In genomic region chr19:36721139-36721538, GRCm38 (mm10) we compare ENCODE assay signal across 20 mouse cellular contexts. TPM values are rescaled to one million over a fixed set of nuclear protein-coding genes. Genes with fewer than 3 reads are reported as not detected.
DNase-seq lines count a peak whose midpoint lies in the region; ATAC-seq and TF ChIP-seq lines count a peak whose summit lies in the region.
"Had no signal": no experiment of that assay in that cellular context is flagged by ENCODE, and none has a peak within 500 bp of the region (broad histone marks: within the 10 kb centered on the region; RNA-seq: fewer than 3 reads in every experiment).

No protein-coding gene starts in this region.

- ATAC-seq in hindbrain, embryonic 16.5 days: 0 out of 2 replicates have a peak, but pooled peaks have one; percentile 6
- no peak for ATAC-seq in hindbrain, embryonic 12.5 days (ENCODE audit: low FRiP score)
- 0 out of 2 replicates have a peak, but pooled peaks have one; percentile 13 for ATAC-seq in lung, embryonic 16.5 days (ENCODE audit: low read depth)
- ATAC-seq: CD4-positive, CD25-positive, alpha-beta regulatory T cell, adult 4 months; forebrain, embryonic 14.5 days had no signal

- no peak overlapping the region for H3K9ac ChIP-seq in hindbrain, embryonic 16.5 days (ENCODE audit: low read depth, low read length)
- H3K9ac ChIP-seq in hindbrain, embryonic 12.5 days: no peak overlapping the region
- H3K9ac ChIP-seq in lung, embryonic 16.5 days (ENCODE audit: low read length): no peak overlapping the region
- H3K9ac ChIP-seq: heart, embryonic 13.5 days had no signal

- no peak for TF ChIP-seq CTCF in lung, adult 2 months (IDR thresholded peaks at IDR 0.05; ENCODE audit: insufficient read depth, low read length)
- TF ChIP-seq CTCF in testis, adult 2 months (IDR thresholded peaks at IDR 0.05; ENCODE audit: control insufficient read depth, insufficient read depth, insufficient replicate concordance, low read depth, low read length): no peak

- DNase-seq in lung, adult 2 months: no peak
- no peak for DNase-seq in testis, postnatal 10 days (ENCODE audit: low spot score)
- DNase-seq in telencephalon, adult 2 months (ENCODE audit: low read depth, low spot score): peak; percentile 18
- no peak for DNase-seq in cerebellum, postnatal 4 days (ENCODE audit: low spot score in 2 of 2)
- DNase-seq: adrenal gland, adult 8-10 months; B cell, adult 2 months; cerebellum, adult 11-12 months; cerebellum, adult 9-10 months; cerebellum, postnatal 25 days; gastrocnemius, postnatal 14 days; heart, postnatal 36 days had no signal

- TF ChIP-seq POLR2A in lung, adult 2 months (IDR thresholded peaks at IDR 0.05; ENCODE audit: borderline replicate concordance, extremely low read depth, low read depth, low read length): no peak
- peak; percentile 68; the same call in 1 of the 2 replicates for TF ChIP-seq POLR2A in testis, adult 2 months (IDR thresholded peaks at IDR 0.05; ENCODE audit: control insufficient read depth, low read depth, low read length)

- H3K27me3 ChIP-seq in hindbrain, embryonic 16.5 days (replicated peaks; ENCODE audit: control insufficient read depth, insufficient read depth, low read length): no peaks in the 10 kb centered on the region
- H3K27me3 ChIP-seq in hindbrain, embryonic 12.5 days: no peaks in the 10 kb centered on the region
- H3K27me3 ChIP-seq in lung, embryonic 16.5 days (ENCODE audit: control insufficient read depth, insufficient read depth, low read depth, low read length): no peaks in the 10 kb centered on the region
- no peaks in the 10 kb centered on the region for H3K27me3 ChIP-seq in testis, adult 2 months (ENCODE audit: control insufficient read depth, insufficient read depth, low read length)
- H3K27me3 ChIP-seq: heart, embryonic 13.5 days had no signal

- H3K4me3 ChIP-seq in hindbrain, embryonic 16.5 days (ENCODE audit: low read length): no peak overlapping the region
- no peak overlapping the region for H3K4me3 ChIP-seq in hindbrain, embryonic 12.5 days
- H3K4me3 ChIP-seq in lung, embryonic 16.5 days (ENCODE audit: low read length): no peak overlapping the region
- no peak overlapping the region for H3K4me3 ChIP-seq in lung, adult 2 months (replicated peaks; ENCODE audit: extremely low read depth, low read depth, low read length)
- H3K4me3 ChIP-seq in testis, adult 2 months (ENCODE audit: control insufficient read depth, low read depth, low read length): peak overlapping the region; percentile 67
- H3K4me3 ChIP-seq: embryonic facial prominence, embryonic 10.5 days; heart, embryonic 13.5 days had no signal

- H3K36me3 ChIP-seq in hindbrain, embryonic 16.5 days (ENCODE audit: control insufficient read depth, insufficient read depth, low read length): no peaks in the 10 kb centered on the region
- H3K36me3 ChIP-seq in hindbrain, embryonic 12.5 days: no peaks in the 10 kb centered on the region
- H3K36me3 ChIP-seq in lung, embryonic 16.5 days (ENCODE audit: control insufficient read depth, insufficient read depth, low read length): no peaks in the 10 kb centered on the region
- H3K36me3 ChIP-seq in testis, adult 2 months (ENCODE audit: control insufficient read depth, insufficient read depth, low read length): no peaks in the 10 kb centered on the region
- H3K36me3 ChIP-seq: embryonic facial prominence, embryonic 10.5 days; G1E; heart, embryonic 13.5 days had no signal

- H3K4me1 ChIP-seq in hindbrain, embryonic 16.5 days (ENCODE audit: control insufficient read depth, insufficient read depth, low read depth, low read length): no peaks in the 10 kb centered on the region
- no peaks in the 10 kb centered on the region for H3K4me1 ChIP-seq in hindbrain, embryonic 12.5 days
- 0 out of 2 replicates have a peak, but pooled peaks cover 5% of the 10 kb centered on the region for H3K4me1 ChIP-seq in lung, embryonic 16.5 days (replicated peaks; ENCODE audit: control insufficient read depth, insufficient read depth, low read length)
- no peaks in the 10 kb centered on the region for H3K4me1 ChIP-seq in lung, adult 2 months (ENCODE audit: control insufficient read depth, insufficient read depth, low read length)
- peaks cover 3% of the 10 kb centered on the region for H3K4me1 ChIP-seq in testis, adult 2 months (ENCODE audit: control insufficient read depth, insufficient read depth, low read length)
- H3K4me1 ChIP-seq: heart, embryonic 13.5 days had no signal

- no peak overlapping the region for H3K27ac ChIP-seq in hindbrain, embryonic 16.5 days (ENCODE audit: low read depth, low read length)
- H3K27ac ChIP-seq in hindbrain, embryonic 12.5 days: no peak overlapping the region
- no peak overlapping the region for H3K27ac ChIP-seq in lung, embryonic 16.5 days (ENCODE audit: low read length)
- peak overlapping the region; percentile 54 for H3K27ac ChIP-seq in testis, adult 2 months (ENCODE audit: control insufficient read depth, insufficient read depth, low read depth, low read length)
- H3K27ac ChIP-seq: embryonic facial prominence, embryonic 10.5 days; heart, embryonic 13.5 days had no signal

- no peak overlapping the region for H3K4me2 ChIP-seq in hindbrain, embryonic 16.5 days (ENCODE audit: low read length)
- no peak overlapping the region for H3K4me2 ChIP-seq in hindbrain, embryonic 12.5 days (replicated peaks)
- H3K4me2 ChIP-seq in lung, embryonic 16.5 days (ENCODE audit: low read depth, low read length): no peak overlapping the region
- H3K4me2 ChIP-seq: heart, embryonic 13.5 days had no signal

- 69% methylated on average over 8 of the region's 8 CpGs for WGBS in hindbrain, embryonic 16.5 days
- WGBS in hindbrain, embryonic 12.5 days: 86% methylated on average over 8 of the region's 8 CpGs
- WGBS in lung, embryonic 16.5 days: 43% methylated on average over 8 of the region's 8 CpGs
- 56% methylated on average over 8 of the region's 8 CpGs for WGBS in lung, adult 2 months

- no peaks in the 10 kb centered on the region for H3K9me3 ChIP-seq in hindbrain, embryonic 16.5 days (ENCODE audit: control insufficient read depth, low read length)
- no peaks in the 10 kb centered on the region for H3K9me3 ChIP-seq in hindbrain, embryonic 12.5 days (replicated peaks)
- H3K9me3 ChIP-seq in lung, embryonic 16.5 days (ENCODE audit: control insufficient read depth, low read length): no peaks in the 10 kb centered on the region
- H3K9me3 ChIP-seq: embryonic facial prominence, embryonic 10.5 days; G1E; heart, embryonic 13.5 days had no signal

RNA-seq across cellular contexts. Expression of gene Ppp1r3c, which starts 15.3 kb away (rescaled TPM):
- 27.2 and 30.6 TPM in 2 replicates for polyA plus RNA-seq in hindbrain, embryonic 16.5 days (2015; fragmentation: Nextera tagmentation; extraction: Ambion mirVana)
- polyA plus RNA-seq in hindbrain, embryonic 12.5 days (2016; fragmentation: Nextera tagmentation; extraction: Ambion mirVana): 8.1 and 8.3 TPM in 2 replicates
- 97.2 and 105 TPM in 2 replicates for polyA plus RNA-seq in lung, embryonic 16.5 days (2015; fragmentation: Nextera tagmentation; extraction: Ambion mirVana)
- 5.4 and 9.8 TPM in 2 replicates for polyA plus RNA-seq in lung, adult 2 months (2012; rRNA removed)
- polyA plus RNA-seq in testis, adult 2 months (2012; rRNA removed): 1.5 and 1.8 TPM in 2 replicates
- polyA plus RNA-seq: CD4-positive, CD25-positive, alpha-beta regulatory T cell, adult 4 months; G1E had no signal
